Mouse (Mus musculus): ENCODE measurements around the gene Mrps35. TPM values are rescaled to one million over a fixed set of nuclear protein-coding genes. Genes with fewer than 3 reads are reported as not detected.

Mrps35 gene
- polyA plus RNA-seq, 1 experiment from 2014 or later, result 114 TPM

DNA sequence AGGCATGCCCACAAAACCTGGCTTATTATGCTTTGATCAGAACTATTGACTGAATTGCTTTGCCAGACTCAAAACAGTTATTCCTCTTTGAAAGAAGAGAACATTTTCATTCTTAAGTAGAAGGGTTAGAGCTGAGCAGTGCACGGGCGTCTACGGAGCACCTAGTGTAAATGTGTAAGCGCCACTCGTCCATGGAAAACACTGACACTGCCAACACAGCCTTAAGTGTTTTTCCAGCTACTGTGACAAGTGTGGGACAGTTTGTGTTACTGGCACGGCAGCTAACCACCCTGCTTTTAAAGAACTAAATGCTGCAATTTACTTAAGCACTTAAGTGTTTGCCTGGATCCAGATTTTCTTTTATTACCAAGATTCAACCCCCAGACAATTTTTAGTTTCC, 30.6 kb upstream of the Mrps35 start:
- Histone ChIP-seq H3K4me2 (no peak overlapping the region), H3K9ac (no peak overlapping the region), H3K27ac (no peak overlapping the region), H3K36me3 (peaks cover 78% of the 10 kb centered on the region), H3K9me3 (replicated peaks) (no peaks in the 10 kb centered on the region), H3K4me1 (no peaks in the 10 kb centered on the region), H3K4me3 (replicated peaks) (no peak overlapping the region), H3K27me3 (no peaks in the 10 kb centered on the region)
- ATAC-seq (replicated peaks; ENCODE audit: low FRiP score), result no peak
- 72% methylated on average over 6 of the region's 6 CpGs for WGBS

DNA sequence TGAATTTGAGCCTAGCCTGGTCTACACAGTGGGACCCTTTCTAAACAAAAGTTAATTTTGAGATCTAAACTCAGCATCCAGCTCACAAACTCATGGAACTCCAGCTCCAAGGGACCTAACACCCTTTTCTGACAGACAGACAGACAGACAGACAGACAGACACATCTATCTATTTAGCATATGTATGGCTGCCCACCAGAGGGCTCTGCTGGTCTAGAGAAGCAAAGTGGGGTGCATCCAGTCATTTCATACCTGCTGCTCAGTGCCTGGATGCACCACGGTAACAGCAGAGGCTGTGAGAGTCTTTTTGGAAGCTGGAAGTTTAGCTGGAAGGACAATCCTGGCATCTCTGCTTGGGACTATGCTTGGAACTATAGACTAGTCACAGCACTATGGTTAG, 29.0 kb upstream of the Mrps35 start:
- no peaks in the 10 kb centered on the region for H3K9me3 ChIP-seq (replicated peaks)
- WGBS, result 89% methylated on average over 1 of the region's 1 CpGs
- no peak overlapping the region for H3K27ac ChIP-seq
- no peaks in the 10 kb centered on the region for H3K4me1 ChIP-seq
- no peaks in the 10 kb centered on the region for H3K27me3 ChIP-seq
- H3K36me3 ChIP-seq, result peaks cover 82% of the 10 kb centered on the region
- no peak for ATAC-seq (replicated peaks; ENCODE audit: low FRiP score)
- H3K9ac ChIP-seq, result no peak overlapping the region
- no peak overlapping the region for H3K4me2 ChIP-seq
- no peak overlapping the region for H3K4me3 ChIP-seq (replicated peaks)

DNA sequence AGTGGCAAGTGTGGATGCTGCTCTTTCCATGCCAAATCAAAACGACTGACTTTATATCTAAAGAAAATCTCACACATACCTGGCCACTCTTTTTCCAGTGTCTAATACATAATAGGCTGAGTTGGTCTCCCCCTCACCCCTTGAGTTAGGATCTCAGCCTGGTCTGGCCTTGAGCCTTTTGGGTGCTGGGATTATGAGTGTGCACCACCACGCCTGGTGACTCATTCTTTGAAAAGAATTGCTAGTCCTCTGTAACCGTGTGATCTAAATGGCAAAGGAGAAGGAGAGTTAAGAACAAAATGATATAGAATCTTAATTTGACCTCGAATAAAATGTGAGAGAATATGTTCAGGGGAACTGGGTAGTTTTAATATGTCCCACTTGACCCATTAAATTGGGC, 24.7 kb upstream of the Mrps35 start:
- H3K4me3 ChIP-seq (replicated peaks), result no peak overlapping the region
- no peaks in the 10 kb centered on the region for H3K27me3 ChIP-seq
- H3K9ac ChIP-seq, result no peak overlapping the region
- no peak overlapping the region for H3K27ac ChIP-seq
- H3K4me2 ChIP-seq, result no peak overlapping the region
- no peaks in the 10 kb centered on the region for H3K4me1 ChIP-seq
- no peak for ATAC-seq (replicated peaks; ENCODE audit: low FRiP score)
- no peaks in the 10 kb centered on the region for H3K9me3 ChIP-seq (replicated peaks)
- WGBS, result 86% methylated on average over 4 of the region's 4 CpGs
- H3K36me3 ChIP-seq, result peaks cover 96% of the 10 kb centered on the region

DNA sequence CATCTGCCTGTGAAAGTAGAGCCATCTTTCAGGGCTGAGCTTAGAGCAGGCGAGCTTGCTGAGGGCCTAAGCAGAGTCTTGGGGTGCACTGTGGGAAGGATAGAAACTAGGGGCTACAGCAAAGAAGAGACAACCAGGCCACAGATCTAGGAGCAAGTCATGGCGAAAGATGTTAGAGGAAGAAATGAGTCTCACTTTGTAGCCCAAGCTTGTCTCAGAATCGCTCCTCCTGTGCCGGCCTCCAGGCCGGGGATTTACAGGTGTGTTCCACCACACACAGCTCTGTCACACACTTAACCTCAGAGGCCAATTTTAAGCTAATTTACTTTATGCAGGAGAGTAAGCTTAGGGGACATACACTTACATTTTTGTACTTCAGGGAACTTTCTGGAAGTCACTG, 24.2 kb upstream of the Mrps35 start:
- Histone ChIP-seq H3K9me3 (replicated peaks) (no peaks in the 10 kb centered on the region), H3K27ac (no peak overlapping the region), H3K9ac (no peak overlapping the region), H3K4me3 (replicated peaks) (no peak overlapping the region), H3K4me1 (no peaks in the 10 kb centered on the region), H3K36me3 (peaks cover 96% of the 10 kb centered on the region), H3K27me3 (no peaks in the 10 kb centered on the region), H3K4me2 (no peak overlapping the region)
- WGBS, result 89% methylated on average over 5 of the region's 5 CpGs
- ATAC-seq (replicated peaks; ENCODE audit: low FRiP score), result no peak

DNA sequence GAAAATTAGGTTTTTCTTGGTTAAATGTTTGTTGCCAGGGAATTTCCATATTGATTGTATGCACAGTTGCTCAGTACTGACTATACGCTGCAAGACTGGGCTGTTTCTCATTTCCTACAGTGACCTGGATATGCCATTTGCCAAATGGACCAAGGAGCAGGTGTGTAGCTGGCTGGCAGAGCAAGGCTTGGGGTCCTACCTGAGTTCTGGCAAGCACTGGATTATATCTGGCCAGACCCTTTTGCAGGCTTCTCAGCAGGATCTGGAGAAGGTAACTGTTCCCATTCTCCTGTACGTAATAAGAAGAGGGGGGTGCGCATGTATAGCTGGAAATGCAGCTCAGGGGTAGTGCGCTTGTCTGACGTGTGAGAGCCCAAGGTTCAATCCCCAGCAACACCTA, 21.4 kb upstream of the Mrps35 start:
- H3K4me3 ChIP-seq (replicated peaks), result no peak overlapping the region
- H3K9ac ChIP-seq, result no peak overlapping the region
- no peak for ATAC-seq (replicated peaks; ENCODE audit: low FRiP score)
- peaks cover 90% of the 10 kb centered on the region for H3K36me3 ChIP-seq
- 96% methylated on average over 5 of the region's 5 CpGs for WGBS
- no peaks in the 10 kb centered on the region for H3K9me3 ChIP-seq (replicated peaks)
- no peak overlapping the region for H3K4me2 ChIP-seq
- H3K27me3 ChIP-seq, result no peaks in the 10 kb centered on the region
- no peaks in the 10 kb centered on the region for H3K4me1 ChIP-seq
- H3K27ac ChIP-seq, result no peak overlapping the region

DNA sequence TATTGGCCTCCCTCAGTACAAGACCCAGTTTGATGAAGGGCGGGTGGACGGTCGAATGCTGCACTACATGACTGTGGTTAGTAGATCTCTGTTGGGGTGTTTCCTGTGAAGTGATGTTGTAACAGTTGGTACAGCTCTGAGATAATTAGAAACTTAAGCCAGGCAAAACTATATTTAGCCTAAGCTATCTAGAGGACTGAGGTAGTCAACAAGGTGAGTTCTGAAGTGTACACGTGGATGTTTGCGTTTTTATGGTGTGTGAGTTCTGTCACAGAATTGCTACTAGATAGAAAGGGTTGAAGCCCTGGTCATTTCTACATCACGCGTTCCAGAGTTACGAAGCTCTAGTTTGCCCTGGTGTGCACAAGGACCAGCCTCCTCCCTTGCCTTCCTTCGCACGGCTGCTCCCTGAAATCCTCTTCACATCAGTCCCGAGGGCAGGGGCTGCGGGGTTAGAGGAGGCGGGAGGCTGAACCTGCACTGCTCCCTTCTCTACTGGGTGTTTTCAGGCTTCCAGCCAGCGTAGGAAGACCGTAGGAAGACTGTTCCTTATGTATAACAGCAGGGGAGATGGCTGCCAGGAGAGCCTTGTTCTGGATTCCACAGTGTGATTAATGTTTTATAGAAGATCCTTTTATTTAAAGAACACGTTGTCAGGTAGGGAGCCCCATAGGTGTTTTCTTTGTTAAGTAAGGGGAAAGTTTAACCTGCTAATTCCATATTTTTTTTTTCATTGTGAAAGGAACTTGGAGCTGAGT, 20.0 kb upstream of the Mrps35 start:
- ATAC-seq (replicated peaks; ENCODE audit: low FRiP score), result no peak
- H3K4me3 ChIP-seq (replicated peaks), result no peak overlapping the region
- no peak overlapping the region for H3K27ac ChIP-seq
- WGBS, result 89% methylated on average over 16 of the region's 16 CpGs
- H3K27me3 ChIP-seq, result no peaks in the 10 kb centered on the region
- H3K36me3 ChIP-seq, result peaks cover 90% of the 10 kb centered on the region
- H3K9ac ChIP-seq, result no peak overlapping the region
- no peaks in the 10 kb centered on the region for H3K9me3 ChIP-seq (replicated peaks)
- no peak overlapping the region for H3K4me2 ChIP-seq
- no peaks in the 10 kb centered on the region for H3K4me1 ChIP-seq

DNA sequence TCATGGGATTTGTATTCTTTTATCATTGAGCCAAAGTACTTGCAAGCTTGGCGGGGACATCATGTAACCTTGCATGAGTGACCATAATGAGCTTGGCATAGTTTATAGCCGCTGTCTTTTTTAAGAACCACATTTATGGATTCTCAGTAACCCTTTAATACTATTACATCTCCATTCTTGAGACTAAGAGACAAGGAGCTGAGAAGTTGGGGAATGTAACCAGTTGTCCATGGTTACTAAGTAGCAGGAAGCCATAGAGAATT, 19.5 kb upstream of the Mrps35 start:
- H3K9ac ChIP-seq, result no peak overlapping the region
- 80% methylated on average over 2 of the region's 2 CpGs for WGBS
- no peak for ATAC-seq (replicated peaks; ENCODE audit: low FRiP score)
- no peak overlapping the region for H3K4me3 ChIP-seq (replicated peaks)
- no peaks in the 10 kb centered on the region for H3K27me3 ChIP-seq
- H3K4me1 ChIP-seq, result no peaks in the 10 kb centered on the region
- no peak overlapping the region for H3K27ac ChIP-seq
- peaks cover 90% of the 10 kb centered on the region for H3K36me3 ChIP-seq
- H3K9me3 ChIP-seq (replicated peaks), result no peaks in the 10 kb centered on the region
- no peak overlapping the region for H3K4me2 ChIP-seq

DNA sequence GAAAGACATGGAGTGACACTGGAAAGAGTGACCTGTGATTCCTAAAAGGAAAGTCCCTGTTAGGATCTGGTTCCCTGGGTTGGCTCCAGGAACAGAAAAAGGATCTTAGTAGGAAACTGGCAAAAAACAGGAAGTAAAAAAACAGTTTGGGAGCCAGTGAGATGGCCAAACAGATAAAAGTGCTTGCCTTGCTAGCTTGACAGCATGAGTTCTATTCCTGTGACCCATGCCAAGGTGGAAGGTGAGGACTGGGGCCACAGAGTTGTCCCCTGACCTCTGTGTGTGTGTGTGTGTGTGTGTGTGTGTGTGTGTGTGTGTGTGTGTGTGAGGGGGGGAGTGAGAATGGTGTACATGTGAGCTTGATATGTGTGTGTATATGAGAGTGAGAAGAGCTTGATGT, 19.0 kb upstream of the Mrps35 start:
- Histone ChIP-seq H3K9ac (no peak overlapping the region), H3K36me3 (peaks cover 90% of the 10 kb centered on the region), H3K27me3 (no peaks in the 10 kb centered on the region), H3K4me2 (no peak overlapping the region), H3K27ac (no peak overlapping the region), H3K4me3 (replicated peaks) (no peak overlapping the region), H3K4me1 (no peaks in the 10 kb centered on the region), H3K9me3 (replicated peaks) (no peaks in the 10 kb centered on the region)
- ATAC-seq (replicated peaks; ENCODE audit: low FRiP score), result no peak

DNA sequence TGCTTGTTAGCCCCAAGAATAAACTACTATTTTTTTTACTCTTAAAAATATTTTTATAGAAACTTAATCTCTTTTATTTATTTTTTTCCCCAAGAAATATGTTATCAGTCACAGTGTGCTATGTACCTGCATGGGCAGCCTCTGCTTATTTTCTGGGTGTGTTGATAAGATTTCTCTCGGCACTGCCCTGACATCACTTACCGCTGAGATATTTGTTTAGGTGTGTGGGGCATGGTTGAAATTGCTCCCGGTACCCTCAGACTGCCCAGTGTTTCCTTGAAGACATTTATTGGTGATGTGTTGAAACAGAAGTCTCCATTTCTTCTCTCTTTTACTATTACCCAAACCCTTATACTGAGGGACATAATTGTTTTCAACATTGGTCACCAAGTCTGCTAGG, 17.8 kb upstream of the Mrps35 start:
- no peak overlapping the region for H3K9ac ChIP-seq
- WGBS, result 83% methylated on average over 3 of the region's 3 CpGs
- no peak overlapping the region for H3K4me3 ChIP-seq (replicated peaks)
- no peaks in the 10 kb centered on the region for H3K4me1 ChIP-seq
- no peak for ATAC-seq (replicated peaks; ENCODE audit: low FRiP score)
- no peak overlapping the region for H3K27ac ChIP-seq
- no peak overlapping the region for H3K4me2 ChIP-seq
- H3K9me3 ChIP-seq (replicated peaks), result no peaks in the 10 kb centered on the region
- H3K27me3 ChIP-seq, result no peaks in the 10 kb centered on the region
- H3K36me3 ChIP-seq, result peaks cover 90% of the 10 kb centered on the region

DNA sequence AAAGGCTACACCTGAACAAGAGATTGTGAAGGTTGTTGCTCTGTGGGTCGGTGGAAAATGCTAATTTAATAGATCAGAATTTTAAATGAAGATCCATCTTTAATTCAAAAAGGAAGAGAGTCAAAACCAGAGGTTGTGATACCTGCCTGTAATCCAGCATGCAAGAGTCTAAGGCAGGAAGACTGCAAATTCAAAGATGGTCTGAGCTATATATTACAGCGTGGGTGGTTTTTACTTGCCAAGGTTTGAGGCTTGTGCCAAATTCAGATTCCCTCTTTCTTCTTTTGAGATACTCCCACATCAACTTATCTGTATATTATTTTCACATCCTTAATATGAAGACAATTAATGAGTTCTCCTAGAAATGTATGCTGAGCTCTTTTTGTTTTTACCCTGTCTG, 14.2 kb upstream of the Mrps35 start:
- no peaks in the 10 kb centered on the region for H3K27me3 ChIP-seq
- no peak overlapping the region for H3K27ac ChIP-seq
- peaks cover 87% of the 10 kb centered on the region for H3K36me3 ChIP-seq
- no peak overlapping the region for H3K9ac ChIP-seq
- no peak overlapping the region for H3K4me3 ChIP-seq (replicated peaks)
- H3K9me3 ChIP-seq (replicated peaks), result no peaks in the 10 kb centered on the region
- H3K4me2 ChIP-seq, result no peak overlapping the region
- ATAC-seq (replicated peaks; ENCODE audit: low FRiP score), result no peak
- no peaks in the 10 kb centered on the region for H3K4me1 ChIP-seq
- WGBS, result 84% methylated on average over 2 of the region's 2 CpGs

DNA sequence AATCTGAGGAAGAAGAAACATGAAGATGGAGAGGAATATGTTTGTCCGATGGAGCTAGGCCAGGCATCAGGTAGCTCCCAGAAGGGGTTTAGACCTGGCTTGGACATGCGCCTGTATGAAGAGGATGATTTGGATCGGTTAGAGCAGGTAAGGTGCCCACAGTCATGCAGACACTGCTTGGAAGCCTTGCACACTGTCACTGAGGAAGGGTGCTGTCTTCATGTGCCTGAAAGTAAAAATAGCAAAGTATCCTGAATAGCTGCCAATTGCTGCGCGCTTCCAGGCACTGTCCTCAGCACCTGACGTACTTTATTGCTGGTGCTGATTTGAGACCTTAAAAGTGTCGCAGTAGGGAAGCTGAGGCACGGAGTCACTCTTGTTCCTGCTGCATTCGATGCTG, 13.0 kb upstream of the Mrps35 start:
- 94% methylated on average over 9 of the region's 9 CpGs for WGBS
- no peak overlapping the region for H3K4me3 ChIP-seq (replicated peaks)
- H3K9ac ChIP-seq, result no peak overlapping the region
- peaks cover 81% of the 10 kb centered on the region for H3K36me3 ChIP-seq
- H3K4me1 ChIP-seq, result no peaks in the 10 kb centered on the region
- no peak overlapping the region for H3K4me2 ChIP-seq
- no peaks in the 10 kb centered on the region for H3K9me3 ChIP-seq (replicated peaks)
- no peak overlapping the region for H3K27ac ChIP-seq
- H3K27me3 ChIP-seq, result no peaks in the 10 kb centered on the region
- no peak for ATAC-seq (replicated peaks; ENCODE audit: low FRiP score)

DNA sequence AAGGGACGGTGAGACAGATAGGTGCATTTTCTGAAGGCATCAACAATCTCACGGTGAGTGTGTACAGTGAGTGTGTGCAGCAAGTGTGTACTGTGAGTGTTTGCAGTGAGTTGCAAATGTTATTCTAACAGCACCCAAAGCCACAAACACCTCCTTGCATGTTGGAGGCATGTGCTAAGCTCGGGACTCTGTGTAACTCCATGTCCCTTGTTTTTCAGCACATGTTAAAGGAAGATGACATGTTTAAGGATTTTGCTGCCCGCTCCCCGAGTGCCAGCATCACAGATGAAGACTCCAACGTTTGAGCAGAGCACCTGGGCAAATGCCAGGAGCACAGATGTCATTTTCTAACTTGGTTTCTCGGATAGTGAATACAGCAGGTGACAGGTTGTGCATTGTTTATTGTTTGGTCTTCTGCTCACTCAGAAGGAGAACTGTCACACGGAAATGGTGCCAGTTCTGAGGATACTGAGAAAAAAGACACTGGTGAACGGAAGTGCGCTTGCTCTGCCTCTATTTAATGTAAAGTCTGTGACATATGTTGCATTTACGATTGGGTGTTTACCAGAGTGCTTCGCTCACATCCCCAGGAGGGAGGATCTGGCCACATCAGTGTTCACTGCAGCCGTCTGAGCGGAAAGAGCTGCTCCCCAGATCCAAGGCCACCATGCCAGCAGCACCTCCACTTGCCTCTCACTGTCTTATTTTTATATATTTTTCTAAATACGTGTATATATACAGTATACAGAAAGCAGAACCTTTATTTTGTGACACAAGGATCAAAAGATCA, 12.3 kb upstream of the Mrps35 start:
- Histone ChIP-seq H3K4me1 (no peaks in the 10 kb centered on the region), H3K9me3 (replicated peaks) (no peaks in the 10 kb centered on the region), H3K27ac (no peak overlapping the region), H3K36me3 (peaks cover 75% of the 10 kb centered on the region), H3K4me2 (no peak overlapping the region), H3K27me3 (no peaks in the 10 kb centered on the region), H3K9ac (no peak overlapping the region), H3K4me3 (replicated peaks) (no peak overlapping the region)
- 90% methylated on average over 15 of the region's 15 CpGs for WGBS
- ATAC-seq (replicated peaks; ENCODE audit: low FRiP score), result no peak

Measured in kidney, embryonic 15.5 days (tissue).